Mouse (Mus musculus): ENCODE measurements around the gene Tbx21. TPM values are rescaled to one million over a fixed set of nuclear protein-coding genes. Genes with fewer than 3 reads are reported as not detected.

Tbx21 gene
- polyA plus RNA-seq, 1 experiment from 2014 or later = not detected

DNA sequence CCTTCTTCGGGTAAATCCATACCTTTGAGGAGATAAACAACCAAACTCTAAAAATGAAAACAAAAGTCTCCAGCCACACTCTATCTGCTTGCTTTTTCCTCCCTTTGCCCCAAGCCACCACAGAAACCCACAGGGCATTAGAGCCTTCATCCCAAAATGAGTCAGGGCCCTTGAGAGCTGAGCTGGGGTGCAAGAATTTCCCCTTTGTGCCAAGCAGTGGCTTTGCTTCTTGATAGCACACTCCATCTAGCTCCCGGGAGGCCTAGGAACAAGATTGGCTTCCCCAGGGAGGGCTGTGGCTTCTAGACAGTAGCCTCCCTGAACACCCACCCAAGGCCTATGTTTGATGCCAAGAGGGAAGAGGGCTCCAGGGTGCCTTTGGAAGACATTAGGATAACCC lies 16.6 kb upstream of the Tbx21 start:
- H3K4me2 ChIP-seq = no peak overlapping the region
- H3K4me3 ChIP-seq (replicated peaks) = no peak overlapping the region
- ATAC-seq (ENCODE audit: insufficient number of reproducible peaks, insufficient read depth, low FRiP score, low TSS enrichment, low read depth) = no peak
- peaks cover 48% of the 10 kb centered on the region for H3K27me3 ChIP-seq
- peaks cover 12% of the 10 kb centered on the region for H3K36me3 ChIP-seq
- no peaks in the 10 kb centered on the region for H3K9me3 ChIP-seq
- H3K4me1 ChIP-seq (replicated peaks) = 0 out of 2 replicates have a peak, but pooled peaks cover 2% of the 10 kb centered on the region
- no peak overlapping the region for H3K27ac ChIP-seq
- H3K9ac ChIP-seq (replicated peaks) = no peak overlapping the region
- 73% methylated on average over 2 of the region's 2 CpGs for WGBS

DNA sequence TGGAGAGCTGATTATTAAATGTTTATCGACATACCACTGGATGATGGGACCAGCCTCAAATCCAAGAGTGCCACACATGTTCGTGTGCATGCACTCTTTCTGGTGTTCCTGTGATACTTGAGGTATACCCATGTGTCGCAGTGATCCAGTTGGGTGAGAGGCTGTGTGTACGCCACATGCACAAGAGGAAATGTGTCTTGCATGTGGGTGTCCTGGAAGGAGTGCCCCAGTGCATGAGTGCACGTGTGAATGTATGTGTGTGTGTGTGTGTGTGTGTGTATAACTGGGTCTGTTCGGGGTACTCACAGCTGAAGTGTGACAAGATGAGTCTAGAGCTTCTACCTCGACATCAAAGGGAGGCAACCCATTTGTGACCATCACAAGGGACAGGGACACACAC lies 15.2 kb upstream of the Tbx21 start:
- Histone ChIP-seq H3K9me3 (no peaks in the 10 kb centered on the region), H3K4me2 (no peak overlapping the region), H3K9ac (replicated peaks) (no peak overlapping the region), H3K4me3 (replicated peaks) (no peak overlapping the region), H3K36me3 (peaks cover 5% of the 10 kb centered on the region; the same call in 1 of the 2 replicates), H3K27me3 (peaks cover 43% of the 10 kb centered on the region), H3K4me1 (replicated peaks) (0 out of 2 replicates have a peak, but pooled peaks cover 3% of the 10 kb centered on the region), H3K27ac (no peak overlapping the region)
- WGBS = 80% methylated on average over 7 of the region's 7 CpGs
- no peak for ATAC-seq (ENCODE audit: insufficient number of reproducible peaks, insufficient read depth, low FRiP score, low TSS enrichment, low read depth)

DNA sequence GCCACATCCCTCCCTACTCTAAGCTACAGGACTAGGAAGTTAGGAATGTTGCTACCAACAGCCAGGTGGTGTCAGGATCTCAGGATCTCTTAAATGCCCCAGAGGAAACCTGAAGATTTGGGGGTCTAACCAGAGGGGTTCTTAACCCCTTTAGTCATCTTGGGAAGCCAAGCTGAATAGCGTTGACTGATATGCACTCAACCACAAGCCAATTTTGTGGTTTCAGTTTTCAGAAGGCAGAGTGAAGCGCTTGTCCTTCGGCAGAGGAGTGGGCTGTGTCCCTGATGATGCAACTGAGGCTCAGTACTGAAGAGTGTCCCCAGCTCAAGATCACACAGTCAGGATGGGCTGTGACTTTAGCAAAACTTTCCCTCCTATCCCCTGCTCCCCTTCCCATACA lies 13.8 kb upstream of the Tbx21 start:
- 70% methylated on average over 3 of the region's 3 CpGs for WGBS
- 0 out of 2 replicates have a peak, but pooled peaks cover 5% of the 10 kb centered on the region for H3K4me1 ChIP-seq (replicated peaks)
- H3K27ac ChIP-seq = no peak overlapping the region
- no peaks in the 10 kb centered on the region for H3K36me3 ChIP-seq
- no peaks in the 10 kb centered on the region for H3K9me3 ChIP-seq
- no peak for ATAC-seq (ENCODE audit: insufficient number of reproducible peaks, insufficient read depth, low FRiP score, low TSS enrichment, low read depth)
- H3K27me3 ChIP-seq = peaks cover 36% of the 10 kb centered on the region
- no peak overlapping the region for H3K4me2 ChIP-seq
- H3K4me3 ChIP-seq (replicated peaks) = no peak overlapping the region
- H3K9ac ChIP-seq (replicated peaks) = no peak overlapping the region

DNA sequence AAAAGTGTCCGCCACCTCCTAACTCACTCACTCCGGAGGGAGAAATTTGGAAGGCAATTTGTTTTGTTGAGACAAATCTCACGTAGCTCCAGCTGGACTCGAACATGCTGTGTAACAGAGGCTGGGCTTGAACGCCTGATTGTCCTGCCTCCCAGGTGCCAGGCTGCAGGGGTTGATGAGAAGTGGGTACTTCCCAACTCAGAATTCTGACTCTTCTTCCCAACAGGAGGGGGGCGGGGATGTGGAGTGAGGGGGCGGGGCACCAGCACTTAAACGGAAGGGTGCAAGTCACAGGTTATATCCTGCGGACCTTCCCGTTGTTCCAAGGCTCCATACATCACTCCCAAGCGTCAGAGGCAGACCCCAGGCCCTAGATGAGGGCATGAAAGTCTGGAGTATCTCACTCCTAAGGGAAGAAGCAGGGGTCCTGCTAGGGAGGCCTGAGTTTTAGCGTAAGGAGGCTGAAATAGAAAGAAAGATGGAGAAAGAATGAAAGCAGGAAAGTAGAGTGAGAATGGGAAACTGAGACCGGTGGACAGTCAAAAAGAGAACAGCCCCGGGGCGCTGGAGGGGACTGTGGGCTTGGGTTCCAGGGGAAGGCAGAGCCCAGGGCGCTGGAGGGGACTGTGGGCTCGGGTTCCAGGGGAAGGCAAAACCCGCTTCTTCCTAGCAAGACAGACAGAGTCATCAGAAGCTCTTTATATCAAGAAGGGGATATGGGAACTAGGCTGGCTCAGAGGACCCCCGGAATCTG lies 12.5 kb upstream of the Tbx21 start:
- Histone ChIP-seq H3K9me3 (no peaks in the 10 kb centered on the region), H3K9ac (replicated peaks) (no peak overlapping the region; the same call in 1 of the 2 replicates), H3K4me1 (replicated peaks) (peaks cover 13% of the 10 kb centered on the region), H3K27me3 (peaks cover 30% of the 10 kb centered on the region), H3K4me2 (peak overlapping the region; percentile 85), H3K36me3 (no peaks in the 10 kb centered on the region), H3K27ac (no peak overlapping the region), H3K4me3 (replicated peaks) (peak overlapping the region; percentile 50)
- 16% methylated on average over 19 of the region's 19 CpGs for WGBS
- no peak for ATAC-seq (ENCODE audit: insufficient number of reproducible peaks, insufficient read depth, low FRiP score, low TSS enrichment, low read depth)

DNA sequence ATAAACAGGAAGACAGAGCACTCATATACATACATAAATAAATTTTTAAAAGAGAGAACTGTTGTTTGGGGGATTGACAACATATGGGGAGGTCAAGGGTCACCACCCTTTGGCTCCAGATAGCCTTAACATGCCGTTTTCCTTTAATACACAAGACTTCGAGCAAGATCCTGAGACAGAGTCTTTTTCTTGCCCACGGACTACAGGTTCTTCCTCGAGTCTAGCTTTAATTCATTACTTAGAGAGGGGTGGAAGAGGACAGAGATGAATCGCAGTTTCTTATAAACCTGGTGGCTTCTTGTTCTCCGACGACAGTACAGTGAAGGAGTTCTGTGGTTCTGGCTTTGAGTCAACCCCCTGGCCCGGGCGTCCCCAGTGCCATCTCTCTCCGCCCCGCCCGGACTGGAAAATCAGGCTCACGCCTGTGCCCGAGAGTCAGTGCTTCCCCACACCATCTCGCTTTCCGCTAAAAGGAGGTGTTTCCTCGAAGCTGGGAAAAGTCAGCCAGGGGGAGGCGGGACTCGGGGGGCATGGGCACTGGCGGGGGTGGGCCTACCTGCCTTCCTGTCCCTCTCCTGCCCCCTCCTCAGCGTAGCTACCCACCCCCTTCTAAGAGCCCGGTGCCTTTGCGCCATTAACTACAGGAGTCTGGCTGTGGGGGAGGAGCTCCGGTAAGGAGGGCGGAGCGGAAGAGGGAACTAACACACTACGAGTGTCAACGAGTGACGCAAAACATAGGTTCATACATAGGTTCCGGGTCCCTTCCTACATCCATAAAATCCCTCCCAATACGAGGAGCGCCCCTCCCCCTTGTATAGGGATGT lies 11.7 kb upstream of the Tbx21 start:
- ATAC-seq (ENCODE audit: insufficient number of reproducible peaks, insufficient read depth, low FRiP score, low TSS enrichment, low read depth) = peak; percentile 70; the same call in 1 of the 2 replicates
- H3K9ac ChIP-seq (replicated peaks) = peak overlapping the region; percentile 60
- H3K27ac ChIP-seq = no peak overlapping the region
- no peaks in the 10 kb centered on the region for H3K9me3 ChIP-seq
- H3K4me2 ChIP-seq = peak overlapping the region; percentile 85
- H3K36me3 ChIP-seq = no peaks in the 10 kb centered on the region
- peaks cover 25% of the 10 kb centered on the region for H3K27me3 ChIP-seq
- 2% methylated on average over 32 of the region's 32 CpGs for WGBS
- H3K4me3 ChIP-seq (replicated peaks) = peak overlapping the region; percentile 50
- H3K4me1 ChIP-seq (replicated peaks) = peaks cover 13% of the 10 kb centered on the region

DNA sequence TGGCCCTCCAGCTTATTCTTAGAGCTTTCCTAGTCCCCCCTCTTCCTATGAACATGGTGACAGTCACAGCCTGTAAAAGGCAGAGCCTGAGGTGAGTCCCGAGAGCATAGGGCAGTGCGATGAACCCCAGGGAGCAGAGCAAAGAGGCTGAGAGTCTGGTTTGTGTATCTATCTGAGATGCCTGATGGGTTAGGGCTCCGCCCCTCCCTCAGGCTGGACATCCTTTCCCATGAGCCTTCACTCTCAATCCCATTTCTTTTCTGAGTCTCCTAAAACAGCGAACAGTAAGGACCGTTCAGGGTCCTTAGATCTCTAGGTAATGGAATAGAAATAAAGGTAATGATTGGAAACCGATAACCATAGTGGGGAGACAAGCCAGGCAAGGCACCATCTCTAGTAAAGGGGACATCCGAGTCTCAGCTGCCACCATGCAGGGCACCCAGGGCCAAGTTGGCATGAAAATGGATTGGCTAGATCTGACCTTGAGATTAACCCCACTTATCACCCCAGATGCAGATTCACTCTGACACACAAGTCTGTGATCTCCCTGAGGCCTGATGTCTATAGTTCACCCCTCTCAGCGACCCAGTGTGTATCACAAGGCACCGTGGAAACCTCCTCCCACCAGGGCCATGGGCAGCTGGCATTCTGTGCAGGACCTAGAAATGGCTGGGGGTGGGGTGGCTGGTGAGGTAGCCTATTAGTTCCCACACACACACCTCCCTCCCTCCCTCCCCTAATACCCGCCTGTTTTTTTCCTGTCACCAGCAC lies 9.3 kb upstream of the Tbx21 start:
- Histone ChIP-seq H3K27ac (no peak overlapping the region), H3K27me3 (peaks cover 15% of the 10 kb centered on the region), H3K36me3 (no peaks in the 10 kb centered on the region), H3K9ac (replicated peaks) (no peak overlapping the region), H3K4me3 (replicated peaks) (no peak overlapping the region), H3K4me1 (replicated peaks) (peaks cover 26% of the 10 kb centered on the region), H3K4me2 (no peak overlapping the region), H3K9me3 (no peaks in the 10 kb centered on the region)
- WGBS = 54% methylated on average over 10 of the region's 10 CpGs
- no peak for ATAC-seq (ENCODE audit: insufficient number of reproducible peaks, insufficient read depth, low FRiP score, low TSS enrichment, low read depth)

DNA sequence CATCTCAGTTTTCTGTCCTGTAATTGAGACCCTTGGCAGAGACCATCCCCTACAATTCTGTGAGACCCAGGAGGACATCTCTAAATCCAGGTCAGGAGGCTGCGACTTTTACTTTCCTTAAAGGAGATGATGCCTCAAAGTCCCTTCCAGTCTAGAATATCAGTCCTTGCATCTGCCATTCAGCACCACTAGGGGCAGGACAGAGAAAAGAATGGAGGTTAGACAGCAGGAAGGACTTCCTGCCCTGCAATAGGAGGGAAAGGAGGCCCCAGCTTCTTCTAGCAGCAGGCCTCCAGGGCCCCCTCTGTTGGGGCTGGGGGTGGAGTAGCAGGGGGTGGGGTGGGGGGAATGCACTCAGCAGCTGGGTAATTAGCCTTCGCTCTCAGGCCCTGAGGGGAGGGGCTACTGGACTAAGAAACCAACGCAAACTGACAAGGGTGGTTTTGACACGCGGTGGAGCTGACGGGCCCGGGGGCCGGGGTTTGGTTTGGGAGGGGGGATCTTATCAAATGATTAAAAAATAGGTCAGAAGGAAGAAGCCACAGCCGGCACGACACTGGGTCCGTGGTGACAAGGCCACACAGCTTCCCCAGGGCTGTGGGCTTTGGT lies 8.3 kb upstream of the Tbx21 start:
- H3K4me1 ChIP-seq (replicated peaks) = peaks cover 26% of the 10 kb centered on the region
- no peaks in the 10 kb centered on the region for H3K9me3 ChIP-seq
- H3K4me2 ChIP-seq = no peak overlapping the region
- H3K4me3 ChIP-seq (replicated peaks) = no peak overlapping the region
- no peaks in the 10 kb centered on the region for H3K36me3 ChIP-seq
- H3K27ac ChIP-seq = no peak overlapping the region
- H3K27me3 ChIP-seq = peaks cover 22% of the 10 kb centered on the region
- WGBS = 20% methylated on average over 11 of the region's 11 CpGs
- no peak for ATAC-seq (ENCODE audit: insufficient number of reproducible peaks, insufficient read depth, low FRiP score, low TSS enrichment, low read depth)
- H3K9ac ChIP-seq (replicated peaks) = no peak overlapping the region

DNA sequence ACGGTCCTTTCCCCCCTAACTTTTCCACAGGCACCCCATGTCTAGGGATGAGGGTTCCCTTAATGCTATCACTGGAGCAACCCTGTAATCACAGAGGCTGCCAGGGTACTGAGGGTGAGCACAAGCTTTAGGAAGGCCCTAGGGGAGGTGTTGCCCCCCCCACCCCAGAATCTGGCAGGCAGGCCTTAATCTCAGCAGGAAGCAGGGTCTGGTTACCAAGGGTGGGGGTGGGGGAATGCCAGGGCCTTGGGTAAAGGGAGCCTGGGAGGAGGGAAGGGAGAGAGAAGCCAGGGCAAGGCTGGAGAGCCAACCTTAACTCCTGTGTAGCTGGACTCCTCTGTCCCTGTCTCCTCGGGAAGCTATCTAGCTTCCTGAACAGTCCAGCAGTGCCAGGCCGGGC lies 5.5 kb upstream of the Tbx21 start:
- WGBS = 42% methylated on average over 3 of the region's 3 CpGs
- peak overlapping the region; percentile 23 for H3K9ac ChIP-seq (replicated peaks)
- no peak for ATAC-seq (ENCODE audit: insufficient number of reproducible peaks, insufficient read depth, low FRiP score, low TSS enrichment, low read depth)

DNA sequence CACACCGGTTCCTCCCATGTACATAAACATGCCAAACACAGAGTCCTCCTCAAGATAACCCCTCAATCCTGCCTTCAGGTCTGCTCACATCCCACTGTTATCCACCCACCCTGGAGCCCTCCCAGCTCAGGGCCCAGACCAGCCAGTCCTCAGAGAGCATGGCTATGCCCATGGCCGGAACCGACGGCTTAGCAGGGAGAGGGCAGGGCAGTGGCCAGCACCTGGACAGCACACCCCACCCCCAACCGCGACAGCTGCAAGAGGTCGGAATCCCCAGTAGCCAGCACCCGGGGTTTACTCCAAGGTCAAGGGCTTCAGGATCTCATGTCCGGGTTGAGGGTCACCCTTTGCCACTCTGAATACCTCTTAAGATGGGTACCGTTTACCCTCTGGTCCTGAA lies 5.1 kb upstream of the Tbx21 start:
- Histone ChIP-seq H3K27ac (no peak overlapping the region), H3K9me3 (no peaks in the 10 kb centered on the region), H3K4me2 (no peak overlapping the region), H3K9ac (replicated peaks) (peak overlapping the region; percentile 23; the same call in 1 of the 2 replicates), H3K27me3 (peaks cover 47% of the 10 kb centered on the region), H3K4me3 (replicated peaks) (no peak overlapping the region), H3K4me1 (replicated peaks) (peaks cover 29% of the 10 kb centered on the region), H3K36me3 (no peaks in the 10 kb centered on the region)
- 35% methylated on average over 10 of the region's 10 CpGs for WGBS
- ATAC-seq (ENCODE audit: insufficient number of reproducible peaks, insufficient read depth, low FRiP score, low TSS enrichment, low read depth) = no peak

More for the DNA sequence above, 5.5 kb upstream of the Tbx21 start:
- H3K4me1 ChIP-seq (replicated peaks) = peaks cover 25% of the 10 kb centered on the region
- H3K9me3 ChIP-seq = no peaks in the 10 kb centered on the region
- H3K4me2 ChIP-seq = no peak overlapping the region
- H3K27ac ChIP-seq = 0 out of 2 replicates have a peak overlapping the region, but pooled peaks have one; percentile 35
- no peaks in the 10 kb centered on the region for H3K36me3 ChIP-seq
- H3K4me3 ChIP-seq (replicated peaks) = no peak overlapping the region
- H3K27me3 ChIP-seq = peaks cover 42% of the 10 kb centered on the region

DNA sequence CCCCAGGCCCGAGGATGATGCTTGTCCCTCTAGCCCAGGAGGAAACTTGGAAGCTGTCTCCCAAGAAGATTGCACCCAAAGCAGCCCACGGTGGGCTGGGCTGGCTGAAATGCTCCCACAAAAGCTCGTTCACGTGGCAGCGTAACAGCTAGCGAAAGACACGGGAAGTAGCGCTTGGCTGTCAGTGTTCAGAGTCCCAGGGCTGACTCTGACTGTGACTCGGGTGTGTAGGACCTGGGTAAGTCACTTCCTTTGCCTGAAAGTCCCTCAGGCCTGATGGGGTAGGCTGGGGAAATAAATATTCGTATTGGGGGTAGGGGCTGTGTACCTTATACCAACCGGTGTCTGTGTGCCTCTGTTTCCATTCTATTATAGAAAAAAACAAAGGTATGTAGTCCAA lies 666 bp upstream of the Tbx21 start:
- H3K4me3 ChIP-seq (replicated peaks) = peak overlapping the region; percentile 44; the same call in 1 of the 2 replicates
- no peak for ATAC-seq (ENCODE audit: insufficient number of reproducible peaks, insufficient read depth, low FRiP score, low TSS enrichment, low read depth)
- H3K4me2 ChIP-seq = peak overlapping the region; percentile 75
- no peak overlapping the region for H3K9ac ChIP-seq (replicated peaks)
- peaks cover 82% of the 10 kb centered on the region for H3K27me3 ChIP-seq
- peaks cover 32% of the 10 kb centered on the region for H3K4me1 ChIP-seq (replicated peaks)
- no peak overlapping the region for H3K27ac ChIP-seq
- WGBS = 10% methylated on average over 11 of the region's 11 CpGs
- no peaks in the 10 kb centered on the region for H3K9me3 ChIP-seq
- H3K36me3 ChIP-seq = no peaks in the 10 kb centered on the region

All from limb, embryonic 12.5 days (tissue).